Mouse (Mus musculus) leukemia stem cell, adult 10-12 weeks (primary cell): ENCODE results near the gene Olfr139. TPM values are rescaled to one million over a fixed set of nuclear protein-coding genes. Genes with fewer than 3 reads are reported as not detected.

Experiments
- polyA plus RNA-seq: library from polyadenylated mRNA; stranded (reverse); fragments of >175 nt; gene quantifications from 2 replicates; pipeline ENCODE4 v1.2.3, GENCODE M21; 2012; ENCODE audit warnings: low replicate concordance

Olfr139 gene
- not detected in 2 replicates for polyA plus RNA-seq

DNA sequence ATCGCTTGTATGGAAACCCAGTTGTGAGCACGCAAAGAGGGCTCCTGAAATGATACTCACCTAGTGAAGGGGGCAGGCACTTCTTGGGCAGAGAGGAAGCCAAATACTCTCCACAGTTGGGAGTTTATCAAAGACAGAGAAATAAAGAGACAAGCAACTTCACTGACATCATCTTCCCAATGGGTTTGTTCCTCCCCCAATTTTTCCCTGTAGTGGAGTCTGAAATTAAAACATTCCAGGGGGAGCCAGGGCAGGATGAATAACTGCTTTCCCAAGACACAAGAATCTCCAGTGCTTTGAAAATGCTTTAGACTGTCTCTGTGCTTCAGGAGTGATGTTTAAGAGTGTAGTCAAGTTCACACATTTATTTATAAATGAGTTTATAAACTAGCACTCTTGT lies at the start of gene Olfr139, which contains the start of gene Olfr399:
TSS of gene Olfr139 (minus strand) at position 101 of the 400 bp plus-strand sequence.
TSS of gene Olfr399 (minus strand) at position 165 of the 400 bp plus-strand sequence.

DNA sequence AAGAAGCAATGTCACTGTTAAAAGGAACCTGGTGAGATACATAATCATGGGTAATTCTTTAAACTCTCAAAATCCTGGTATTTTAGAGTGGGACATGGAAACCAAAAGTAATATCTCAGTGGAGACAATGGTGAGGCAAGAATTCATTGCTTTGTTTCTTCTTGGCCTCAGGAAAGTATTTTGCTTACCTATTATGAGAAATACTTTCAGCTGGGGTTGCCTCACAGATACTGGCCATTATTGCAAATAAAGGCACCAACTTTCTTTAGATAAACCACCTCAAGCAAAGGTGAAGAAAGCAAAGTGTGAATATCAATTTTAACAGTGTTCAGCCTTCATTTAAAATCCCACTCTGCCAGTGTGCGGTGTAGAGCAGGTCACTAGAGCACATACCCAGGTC lies 13.3 kb upstream of the Olfr139 start, which contains the start of gene Zfp616:
TSS of gene Zfp616 (plus strand) at position 301 of the 400 bp plus-strand sequence.

Other genes with a start within 250 kb of the Olfr139 start
- not detected in 2 replicates for gene Olfr392, start 239.5 kb downstream of the Olfr139 start, polyA plus RNA-seq
- not detected in 2 replicates for gene Olfr393, start 205.1 kb downstream of the Olfr139 start, polyA plus RNA-seq
- gene Olfr394, start 165.8 kb downstream of the Olfr139 start, polyA plus RNA-seq = not detected in 2 replicates
- gene Olfr395, start 147.3 kb downstream of the Olfr139 start, polyA plus RNA-seq = not detected in 2 replicates
- not detected in 2 replicates for gene Olfr23, start 119.9 kb downstream of the Olfr139 start, polyA plus RNA-seq
- gene Olfr397, start 95.7 kb downstream of the Olfr139 start, polyA plus RNA-seq = not detected in 2 replicates
- not detected in 2 replicates for gene Olfr398, start 66.1 kb downstream of the Olfr139 start, polyA plus RNA-seq
- gene Olfr399, start 64 bp upstream of the Olfr139 start, polyA plus RNA-seq = 0.18 TPM in 1 of 2 replicates, not detected in the other
- gene Zfp616, start 13.4 kb upstream of the Olfr139 start, polyA plus RNA-seq = 0.06 TPM in 1 of 2 replicates, not detected in the other
- gene Olfr401, start 57.2 kb upstream of the Olfr139 start, polyA plus RNA-seq = not detected in 2 replicates
- not detected in 2 replicates for gene Olfr402, start 97.0 kb upstream of the Olfr139 start, polyA plus RNA-seq
- gene Olfr403, start 129.7 kb upstream of the Olfr139 start, polyA plus RNA-seq = not detected in 2 replicates
- not detected in 2 replicates for gene Olfr43, start 154.8 kb upstream of the Olfr139 start, polyA plus RNA-seq
- gene Olfr406, start 203.3 kb upstream of the Olfr139 start, polyA plus RNA-seq = not detected in 2 replicates
- gene Olfr59, start 227.2 kb upstream of the Olfr139 start, polyA plus RNA-seq = not detected in 2 replicates